Mouse (Mus musculus) c-Kit-positive CD71-negative TER-119-negative erythroid progenitor cells, embryonic 14.5 days (primary cell): Measurements from ENCODE around the gene Hyal3.
"Not testable (repeated sequence)": the region's sequence is repeated elsewhere in the genome, so short reads cannot be mapped to it uniquely, and the experiment has no call there.

ENCODE experiments used
- DNase-seq: peaks from one replicate; pipeline ENCODE4 v3.0.0-alpha.2; 2013; ENCODE audit warnings: low read depth

Hyal3 gene

GRCm38 (mm10) chr9:107571534-107572326, 8.9 kb upstream of the Hyal3 start:
- no peak for DNase-seq

- DNase-seq, result no peak
These were observed 8.3 kb upstream of the Hyal3 start for GRCm38 (mm10) chr9:107572327-107572662.

- DNase-seq, result not testable (repeated sequence)
These were observed 6.8 kb upstream of the Hyal3 start for GRCm38 (mm10) chr9:107573774-107574173.

- no peak for DNase-seq
These were observed 4.8 kb upstream of the Hyal3 start for GRCm38 (mm10) chr9:107575579-107576356.

GRCm38 (mm10) chr9:107576357-107577107, 4.1 kb upstream of the Hyal3 start, which contains the start of gene Hyal1:
Gene Hyal1 (plus strand): TSS chr9:107576927.
- no peak for DNase-seq

- no peak for DNase-seq
These were observed 2.7 kb upstream of the Hyal3 start for GRCm38 (mm10) chr9:107577871-107578270.

GRCm38 (mm10) chr9:107578587-107578986, 2.0 kb upstream of the Hyal3 start, which contains the start of gene Naa80:
Gene Naa80 (plus strand): TSS chr9:107578887.
- DNase-seq, result no peak

GRCm38 (mm10) chr9:107579023-107579900, 1.4 kb upstream of the Hyal3 start:
- DNase-seq, result no peak

GRCm38 (mm10) chr9:107581584-107581983, 966 bp downstream of the Hyal3 start:
- no peak for DNase-seq

- no peak for DNase-seq
These were observed 2.0 kb downstream of the Hyal3 start for GRCm38 (mm10) chr9:107582509-107583062.

GRCm38 (mm10) chr9:107583174-107583573, 2.6 kb downstream of the Hyal3 start:
- no peak for DNase-seq

- no peak for DNase-seq
These were observed 5.9 kb downstream of the Hyal3 start for GRCm38 (mm10) chr9:107586504-107586903.

- DNase-seq, result peak; percentile 94
These were observed 6.6 kb downstream of the Hyal3 start, which contains the start of gene Ifrd2 for GRCm38 (mm10) chr9:107586974-107587832. Gene Ifrd2 (plus strand): TSS chr9:107587642.

GRCm38 (mm10) chr9:107587833-107588639, 7.4 kb downstream of the Hyal3 start:
- DNase-seq, result no peak

- DNase-seq, result no peak
These were observed 9.6 kb downstream of the Hyal3 start for GRCm38 (mm10) chr9:107590058-107590772.

GRCm38 (mm10) chr9:107590773-107591060, 10.1 kb downstream of the Hyal3 start:
- no peak for DNase-seq

- no peak for DNase-seq
These were observed 12.7 kb downstream of the Hyal3 start for GRCm38 (mm10) chr9:107593101-107593976.
